In the genomic region with DNA sequence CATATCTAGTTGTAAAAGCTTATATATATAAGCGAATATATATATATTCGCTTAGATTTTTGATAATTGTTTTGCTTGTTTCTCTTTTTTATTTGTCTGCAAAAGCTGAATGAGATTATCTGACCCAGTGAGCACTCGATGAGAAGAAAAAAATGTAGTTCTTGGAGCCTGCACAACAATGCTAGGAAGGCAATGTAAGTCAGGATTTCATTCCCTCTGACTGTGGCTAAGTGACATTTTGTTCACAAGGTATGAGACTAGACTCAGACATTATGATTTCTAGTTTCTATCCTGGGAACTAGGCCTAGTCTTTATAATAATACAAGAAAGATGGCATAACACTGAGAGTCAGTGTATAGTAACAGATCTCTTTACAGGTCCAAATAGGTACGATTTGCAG, we compare ENCODE assay signal across 12 mouse cellular contexts.
A peak's percentile ranks its signal among the peaks of the same experiment; 100 is the strongest.
DNase-seq lines count a peak whose midpoint lies in the region; ATAC-seq and TF ChIP-seq lines count a peak whose summit lies in the region.
"Had no signal": no experiment of that assay in that cellular context is flagged by ENCODE, and none has a peak within 500 bp of the region (broad histone marks: within the 10 kb centered on the region; RNA-seq: fewer than 3 reads in every experiment).

No protein-coding gene starts in this region.

- H3ac ChIP-seq in myocyte (ENCODE audit: control insufficient read depth, insufficient read length): no peak overlapping the region

- CTCF ChIA-PET in Patski (lab: Charles Lee): no interaction called here

- H3K79me2 ChIP-seq in myocyte (ENCODE audit: control insufficient read depth, insufficient read depth): no peaks in the 10 kb centered on the region

- peak overlapping the region; percentile 36 for H3K4me2 ChIP-seq in myocyte (ENCODE audit: low read depth)
- H3K4me2 ChIP-seq: embryonic facial prominence, embryonic 12.5 days; forebrain, embryonic 13.5 days; forebrain, embryonic 15.5 days had no signal

- no peak for TF ChIP-seq POLR2A in myocyte (IDR thresholded peaks at IDR 0.05; ENCODE audit: insufficient read length, low read depth)

- TF ChIP-seq CTCF in Patski (IDR thresholded peaks at IDR 0.05): no peak

- POLR2A ChIA-PET in Patski (lab: Charles Lee): no interaction called here

- H3K4me3 ChIP-seq in myocyte: no peak overlapping the region
- H3K4me3 ChIP-seq: embryonic facial prominence, embryonic 10.5 days; embryonic facial prominence, embryonic 12.5 days; forebrain, embryonic 13.5 days; forebrain, embryonic 15.5 days had no signal

- in situ Hi-C loops in Patski (cut with MboI; ENCODE audit: low pct_unique_long_range_greater_than_20kb): no loop called here

- H3K36me3 ChIP-seq in myocyte (ENCODE audit: control insufficient read depth, insufficient read depth): no peaks in the 10 kb centered on the region
- H3K36me3 ChIP-seq: embryonic facial prominence, embryonic 10.5 days; embryonic facial prominence, embryonic 12.5 days; forebrain, embryonic 15.5 days had no signal

- H3K27me3 ChIP-seq in Patski (no peaks in the 10 kb centered on the region), myocyte (ENCODE audit: control insufficient read depth, insufficient read depth, insufficient read length) (no peaks in the 10 kb centered on the region)
- H3K27me3 ChIP-seq: embryonic facial prominence, embryonic 12.5 days; forebrain, embryonic 13.5 days; forebrain, embryonic 15.5 days had no signal

- peak; percentile 70 for DNase-seq in Muller cell, postnatal 12 days (ENCODE audit: inconsistent ontology term)
- DNase-seq in Patski (ENCODE audit: low read depth, low spot score): no peak
- no peak for DNase-seq in right cerebral cortex, postnatal 14 days
- DNase-seq: cerebellum, adult 11-12 months; cerebellum, postnatal 10 days; forebrain, postnatal 0 days had no signal

- ATAC-seq in Patski: peak; percentile 65
- no peak for ATAC-seq in monocyte, adult 5-6 weeks (replicated peaks; ENCODE audit: insufficient number of reproducible peaks, low FRiP score, low TSS enrichment, poor library complexity, severe bottlenecking)
- ATAC-seq: forebrain, embryonic 13.5 days; forebrain, embryonic 15.5 days; forebrain, postnatal 0 days had no signal

TF ChIP-seq in myocyte, 11 proteins besides CTCF, POLR2A, EP300 and RAD21:
- TF ChIP-seq REST (IDR thresholded peaks at IDR 0.05; ENCODE audit: insufficient read depth, insufficient read length): no peak
- no peak for TF ChIP-seq SRF (IDR thresholded peaks at IDR 0.05; ENCODE audit: control insufficient read depth, insufficient read length, low read depth)
- no peak for TF ChIP-seq TCF12 (IDR thresholded peaks at IDR 0.05; ENCODE audit: insufficient read depth, poor library complexity, severe bottlenecking)
- no peak for TF ChIP-seq E2F4 (IDR thresholded peaks at IDR 0.05; ENCODE audit: insufficient read depth)
- no peak for TF ChIP-seq MYOD1 (IDR thresholded peaks at IDR 0.05; ENCODE audit: control insufficient read depth in 1 of 3, insufficient read length in 2 of 3, low read depth in 2 of 3)
- no peak for TF ChIP-seq MYOG (IDR thresholded peaks at IDR 0.05; ENCODE audit: control insufficient read depth in 1 of 3, insufficient read depth in 1 of 3, insufficient read length in 2 of 3, low read depth in 2 of 3)
- no peak for TF ChIP-seq MAX (IDR thresholded peaks at IDR 0.05; ENCODE audit: low read depth)
- TF ChIP-seq POLR2AphosphoS2 (IDR thresholded peaks at IDR 0.05; ENCODE audit: insufficient read length, low read depth): no peak
- TF ChIP-seq TCF3 (IDR thresholded peaks at IDR 0.05; ENCODE audit: insufficient read length, low read depth): no peak
